Mouse (Mus musculus): ENCODE results near the gene Zfp865. TPM values are rescaled to one million over a fixed set of nuclear protein-coding genes. Genes with fewer than 3 reads are reported as not detected.

Zfp865 gene
- total and polyA plus RNA-seq, 3 experiments = 4.0 to 21.0 (median 12.3) TPM

GRCm38 (mm10) chr7:5085512-5085911, 65.3 kb downstream of the Zfp865 start:
- in situ Hi-C loops (cut with MboI; ENCODE audit: low pct_ligation_motif_present, low pct_unique_long_range_greater_than_20kb, low sequenced_read_pairs) = no loop called here
- no peak overlapping the region for H3K4me3 ChIP-seq (replicated peaks in 1 of 3; ENCODE audit: low read depth in 2 of 3, low read length in 2 of 3, poor library complexity in 1 of 3)
- H3K9me3 ChIP-seq (replicated peaks; ENCODE audit: low read length) = no peaks in the 10 kb centered on the region
- H3K36me3 ChIP-seq (replicated peaks in 1 of 2; ENCODE audit: control insufficient read depth in 1 of 2, insufficient read depth in 1 of 2, low read length in 1 of 2) = peaks cover 44 to 64% of the 10 kb centered on the region in 2 experiments
- dilution Hi-C loops (cut with MboI; ENCODE audit: extremely low pct_ligation_motif_present, extremely low pct_unique_long_range_greater_than_20kb, low sequenced_read_pairs) = no loop called here
- H3K9ac ChIP-seq (ENCODE audit: insufficient read depth, low read depth) = peak overlapping the region; percentile 61; the same call in 1 of the 2 replicates
- peaks cover 86% of the 10 kb centered on the region for H3K79me2 ChIP-seq (replicated peaks; ENCODE audit: control insufficient read depth, extremely low read depth, insufficient read depth, poor library complexity, severe bottlenecking)
- no peak overlapping the region for H3K27ac ChIP-seq (ENCODE audit: insufficient read depth, low read depth)
- H3K27me3 ChIP-seq (replicated peaks) = no peaks in the 10 kb centered on the region
- H3K4me1 ChIP-seq (ENCODE audit: control insufficient read depth in 1 of 2, insufficient read depth in 2 of 2) = peaks cover 7 to 50% of the 10 kb centered on the region in 2 experiments
- peak overlapping the region; percentile 30 for H3K4me2 ChIP-seq (ENCODE audit: insufficient read depth, low read depth, poor library complexity, severe bottlenecking)
- no peak for DNase-seq (ENCODE audit: extremely low read depth)
- no peak for TF ChIP-seq CTCF (conservative IDR thresholded peaks at IDR 0.05 in 1 of 2, IDR thresholded peaks at IDR 0.05 in 1 of 2; ENCODE audit: low read depth in 2 of 2, low read length in 2 of 2)

Other genes starting within 250 kb of the Zfp865 start
Only the 20 nearest of the 30 such genes appear.
- 15.3 and 15.4 TPM in 2 replicates for gene Isoc2a, start 143.2 kb upstream of the Zfp865 start, total RNA-seq (2012; rRNA removed)
- gene Isoc2a, start 143.2 kb upstream of the Zfp865 start, total RNA-seq (2014; rRNA removed) = 8.4 and 8.6 TPM in 2 replicates
- 12.9 and 19.0 TPM in 2 replicates for gene Isoc2a, start 143.2 kb upstream of the Zfp865 start, polyA plus RNA-seq (2012; ENCODE audit: insufficient read length, low read depth)
- gene Gm36210, start 113.9 kb upstream of the Zfp865 start, total RNA-seq (2012; rRNA removed) = 0.17 TPM in 1 of 2 replicates, not detected in the other
- gene Gm36210, start 113.9 kb upstream of the Zfp865 start, total RNA-seq (2014; rRNA removed) = not detected in 2 replicates
- 0.90 and 1.4 TPM in 2 replicates for gene Gm36210, start 113.9 kb upstream of the Zfp865 start, polyA plus RNA-seq (2012; ENCODE audit: insufficient read length, low read depth)
- 1.9 and 2.2 TPM in 2 replicates for gene Zfp628, start 105.2 kb upstream of the Zfp865 start, total RNA-seq (2012; rRNA removed)
- 0.42 and 0.87 TPM in 2 replicates for gene Zfp628, start 105.2 kb upstream of the Zfp865 start, total RNA-seq (2014; rRNA removed)
- gene Zfp628, start 105.2 kb upstream of the Zfp865 start, polyA plus RNA-seq (2012; ENCODE audit: insufficient read length, low read depth) = 7.1 and 9.4 TPM in 2 replicates
- 0.63 and 1.3 TPM in 2 replicates for gene Nat14, start 98.3 kb upstream of the Zfp865 start, total RNA-seq (2012; rRNA removed)
- gene Nat14, start 98.3 kb upstream of the Zfp865 start, total RNA-seq (2014; rRNA removed) = 0.27 and 0.88 TPM in 2 replicates
- gene Nat14, start 98.3 kb upstream of the Zfp865 start, polyA plus RNA-seq (2012; ENCODE audit: insufficient read length, low read depth) = 0.97 and 1.7 TPM in 2 replicates
- 0.13 and 0.30 TPM in 2 replicates for gene Ssc5d, start 94.6 kb upstream of the Zfp865 start, total RNA-seq (2012; rRNA removed)
- 0.08 and 0.09 TPM in 2 replicates for gene Ssc5d, start 94.6 kb upstream of the Zfp865 start, total RNA-seq (2014; rRNA removed)
- 1.5 and 1.6 TPM in 2 replicates for gene Ssc5d, start 94.6 kb upstream of the Zfp865 start, polyA plus RNA-seq (2012; ENCODE audit: insufficient read length, low read depth)
- 0.08 and 0.30 TPM in 2 replicates for gene Sbk2, start 56.0 kb upstream of the Zfp865 start, total RNA-seq (2012; rRNA removed)
- gene Sbk2, start 56.0 kb upstream of the Zfp865 start, total RNA-seq (2014; rRNA removed) = not detected in 2 replicates
- 0.10 TPM in 1 of 2 replicates, not detected in the other for gene Sbk2, start 56.0 kb upstream of the Zfp865 start, polyA plus RNA-seq (2012; ENCODE audit: insufficient read length, low read depth)
- not detected in 2 replicates for gene Sbk3, start 49.2 kb upstream of the Zfp865 start, total RNA-seq (2012; rRNA removed)
- not detected in 2 replicates for gene Sbk3, start 49.2 kb upstream of the Zfp865 start, total RNA-seq (2014; rRNA removed)
- gene Sbk3, start 49.2 kb upstream of the Zfp865 start, polyA plus RNA-seq (2012; ENCODE audit: insufficient read length, low read depth) = not detected in 2 replicates
- gene Zfp579, start 24.2 kb upstream of the Zfp865 start, total RNA-seq (2012; rRNA removed) = 2.8 and 3.4 TPM in 2 replicates
- gene Zfp579, start 24.2 kb upstream of the Zfp865 start, total RNA-seq (2014; rRNA removed) = 1.0 and 1.1 TPM in 2 replicates
- gene Zfp579, start 24.2 kb upstream of the Zfp865 start, polyA plus RNA-seq (2012; ENCODE audit: insufficient read length, low read depth) = 8.5 and 11.3 TPM in 2 replicates
- 7.9 and 8.4 TPM in 2 replicates for gene Zfp524, start 6.0 kb upstream of the Zfp865 start, total RNA-seq (2012; rRNA removed)
- 3.1 and 4.4 TPM in 2 replicates for gene Zfp524, start 6.0 kb upstream of the Zfp865 start, total RNA-seq (2014; rRNA removed)
- 2.3 and 2.8 TPM in 2 replicates for gene Zfp524, start 6.0 kb upstream of the Zfp865 start, polyA plus RNA-seq (2012; ENCODE audit: insufficient read length, low read depth)
- gene Fiz1, start 5.7 kb upstream of the Zfp865 start, total RNA-seq (2012; rRNA removed) = 23.7 and 24.3 TPM in 2 replicates
- 13.5 and 18.4 TPM in 2 replicates for gene Fiz1, start 5.7 kb upstream of the Zfp865 start, total RNA-seq (2014; rRNA removed)
- gene Fiz1, start 5.7 kb upstream of the Zfp865 start, polyA plus RNA-seq (2012; ENCODE audit: insufficient read length, low read depth) = 37.1 and 40.8 TPM in 2 replicates
- not detected in 2 replicates for gene Gm44973, start 4.9 kb upstream of the Zfp865 start, total RNA-seq (2012; rRNA removed)
- gene Gm44973, start 4.9 kb upstream of the Zfp865 start, total RNA-seq (2014; rRNA removed) = 1.3 and 2.1 TPM in 2 replicates
- 5.2 and 6.3 TPM in 2 replicates for gene Gm44973, start 4.9 kb upstream of the Zfp865 start, polyA plus RNA-seq (2012; ENCODE audit: insufficient read length, low read depth)
- 0.46 and 0.81 TPM in 2 replicates for gene Ccdc106, start 177 bp downstream of the Zfp865 start, total RNA-seq (2012; rRNA removed)
- 0.30 and 0.52 TPM in 2 replicates for gene Ccdc106, start 177 bp downstream of the Zfp865 start, total RNA-seq (2014; rRNA removed)
- gene Ccdc106, start 177 bp downstream of the Zfp865 start, polyA plus RNA-seq (2012; ENCODE audit: insufficient read length, low read depth) = not detected in 2 replicates
- not detected in 2 replicates for gene 4632433K11Rik, start 13.7 kb downstream of the Zfp865 start, total RNA-seq (2012; rRNA removed)
- not detected in 2 replicates for gene 4632433K11Rik, start 13.7 kb downstream of the Zfp865 start, total RNA-seq (2014; rRNA removed)
- not detected in 2 replicates for gene 4632433K11Rik, start 13.7 kb downstream of the Zfp865 start, polyA plus RNA-seq (2012; ENCODE audit: insufficient read length, low read depth)
- 1.0 and 1.5 TPM in 2 replicates for gene Zfp784, start 18.1 kb downstream of the Zfp865 start, total RNA-seq (2012; rRNA removed)
- 0.72 and 1.1 TPM in 2 replicates for gene Zfp784, start 18.1 kb downstream of the Zfp865 start, total RNA-seq (2014; rRNA removed)
- gene Zfp784, start 18.1 kb downstream of the Zfp865 start, polyA plus RNA-seq (2012; ENCODE audit: insufficient read length, low read depth) = 0.53 and 1.4 TPM in 2 replicates
- 1.6 and 2.6 TPM in 2 replicates for gene Zfp580, start 31.2 kb downstream of the Zfp865 start, total RNA-seq (2012; rRNA removed)
- gene Zfp580, start 31.2 kb downstream of the Zfp865 start, total RNA-seq (2014; rRNA removed) = 1.2 TPM in 2 replicates
- 9.4 and 15.6 TPM in 2 replicates for gene Zfp580, start 31.2 kb downstream of the Zfp865 start, polyA plus RNA-seq (2012; ENCODE audit: insufficient read length, low read depth)
- 295 and 358 TPM in 2 replicates for gene U2af2, start 41.8 kb downstream of the Zfp865 start, total RNA-seq (2012; rRNA removed)
- 282 and 293 TPM in 2 replicates for gene U2af2, start 41.8 kb downstream of the Zfp865 start, total RNA-seq (2014; rRNA removed)
- 449 and 469 TPM in 2 replicates for gene U2af2, start 41.8 kb downstream of the Zfp865 start, polyA plus RNA-seq (2012; ENCODE audit: insufficient read length, low read depth)
- 68.9 and 72.9 TPM in 2 replicates for gene Epn1, start 59.9 kb downstream of the Zfp865 start, total RNA-seq (2012; rRNA removed)
- gene Epn1, start 59.9 kb downstream of the Zfp865 start, total RNA-seq (2014; rRNA removed) = 41.9 and 46.8 TPM in 2 replicates
- 97.2 and 101 TPM in 2 replicates for gene Epn1, start 59.9 kb downstream of the Zfp865 start, polyA plus RNA-seq (2012; ENCODE audit: insufficient read length, low read depth)
- gene Rfpl4, start 96.6 kb downstream of the Zfp865 start, total RNA-seq (2012; rRNA removed) = not detected in 2 replicates
- not detected in 2 replicates for gene Rfpl4, start 96.6 kb downstream of the Zfp865 start, total RNA-seq (2014; rRNA removed)
- not detected in 2 replicates for gene Rfpl4, start 96.6 kb downstream of the Zfp865 start, polyA plus RNA-seq (2012; ENCODE audit: insufficient read length, low read depth)
- gene Rasl2-9, start 105.6 kb downstream of the Zfp865 start, total RNA-seq (2012; rRNA removed) = 2.9 and 3.9 TPM in 2 replicates
- 3.8 and 4.2 TPM in 2 replicates for gene Rasl2-9, start 105.6 kb downstream of the Zfp865 start, total RNA-seq (2014; rRNA removed)
- gene Rasl2-9, start 105.6 kb downstream of the Zfp865 start, polyA plus RNA-seq (2012; ENCODE audit: insufficient read length, low read depth) = 2.6 and 2.9 TPM in 2 replicates
- gene Vmn1r55, start 129.3 kb downstream of the Zfp865 start, total RNA-seq (2012; rRNA removed) = not detected in 2 replicates
- not detected in 2 replicates for gene Vmn1r55, start 129.3 kb downstream of the Zfp865 start, total RNA-seq (2014; rRNA removed)
- 0.01 TPM in 1 of 2 replicates, not detected in the other for gene Vmn1r55, start 129.3 kb downstream of the Zfp865 start, polyA plus RNA-seq (2012; ENCODE audit: insufficient read length, low read depth)